Mouse (Mus musculus): ENCODE results near the gene Rasa3. TPM values are rescaled to one million over a fixed set of nuclear protein-coding genes. Genes with fewer than 3 reads are reported as not detected.

The Rasa3 gene
- polyA plus RNA-seq, 1 experiment from 2014 or later, result 27.4 TPM

DNA sequence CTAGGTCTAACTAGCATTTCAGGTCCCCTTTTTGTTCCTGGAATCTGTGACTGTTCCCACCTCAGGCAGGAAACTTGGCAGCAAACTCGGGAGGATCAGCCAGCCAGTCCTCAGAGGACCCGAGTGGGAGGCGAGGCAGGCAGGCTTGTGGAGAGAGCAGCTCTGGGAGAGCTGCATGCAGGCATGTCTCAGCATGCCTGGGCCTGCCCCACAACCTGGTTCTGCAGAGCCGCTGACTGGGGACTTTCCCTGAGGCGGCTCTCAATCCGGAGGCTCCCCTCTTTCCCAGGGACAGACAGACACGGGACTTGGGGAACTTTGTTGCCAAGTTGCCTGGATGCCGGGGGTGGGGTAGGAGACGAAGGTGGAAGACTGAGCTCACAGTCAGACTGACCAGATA lies 128.6 kb downstream of the Rasa3 start:
- peak; percentile 50 for ATAC-seq (replicated peaks; ENCODE audit: extremely low read depth, insufficient read depth, low FRiP score)
- no peak overlapping the region for H3K4me3 ChIP-seq (ENCODE audit: low read length)
- peak overlapping the region; percentile 21; the same call in 1 of the 2 replicates for H3K27ac ChIP-seq (ENCODE audit: low read length)
- H3K4me2 ChIP-seq (ENCODE audit: low read depth, low read length), result no peak overlapping the region
- peaks cover 8% of the 10 kb centered on the region for H3K9me3 ChIP-seq (replicated peaks; ENCODE audit: control insufficient read depth, low read length)
- no peak overlapping the region for H3K9ac ChIP-seq (ENCODE audit: low read length)
- no peaks in the 10 kb centered on the region for H3K36me3 ChIP-seq (ENCODE audit: control insufficient read depth, insufficient read depth)
- peaks cover 14% of the 10 kb centered on the region for H3K4me1 ChIP-seq (ENCODE audit: control insufficient read depth, insufficient read depth, low read length)
- 33% methylated on average over 9 of the region's 9 CpGs for WGBS
- H3K27me3 ChIP-seq (ENCODE audit: control insufficient read depth, insufficient read depth, low read length), result no peaks in the 10 kb centered on the region

DNA sequence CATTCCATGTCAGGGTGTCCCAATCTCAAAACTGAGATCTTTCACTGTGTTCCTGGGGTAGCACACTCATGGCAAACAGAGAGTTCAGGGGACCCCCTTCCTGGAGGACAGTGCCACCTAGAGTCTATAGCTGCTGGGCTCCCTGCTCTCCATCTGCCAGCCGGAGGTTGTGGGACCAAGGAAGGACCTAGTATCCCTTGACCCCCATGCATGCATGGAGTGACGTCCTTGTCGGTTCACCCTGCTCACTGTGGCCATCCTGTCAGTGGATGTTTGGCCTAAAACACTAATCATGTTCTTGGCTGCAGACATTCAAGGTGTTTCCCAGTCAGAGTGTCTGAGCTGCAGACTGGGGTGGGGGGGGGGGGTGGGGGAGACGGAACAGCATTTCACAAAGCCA lies 129.2 kb downstream of the Rasa3 start:
- no peak; the same call in 1 of the 2 replicates for ATAC-seq (replicated peaks; ENCODE audit: extremely low read depth, insufficient read depth, low FRiP score)
- Histone ChIP-seq H3K27me3 (ENCODE audit: control insufficient read depth, insufficient read depth, low read length) (no peaks in the 10 kb centered on the region), H3K4me3 (ENCODE audit: low read length) (no peak overlapping the region), H3K36me3 (ENCODE audit: control insufficient read depth, insufficient read depth) (no peaks in the 10 kb centered on the region), H3K9me3 (replicated peaks; ENCODE audit: control insufficient read depth, low read length) (peaks cover 8% of the 10 kb centered on the region), H3K27ac (ENCODE audit: low read length) (no peak overlapping the region; the same call in 1 of the 2 replicates), H3K4me2 (ENCODE audit: low read depth, low read length) (no peak overlapping the region), H3K4me1 (ENCODE audit: control insufficient read depth, insufficient read depth, low read length) (peaks cover 14% of the 10 kb centered on the region), H3K9ac (ENCODE audit: low read length) (no peak overlapping the region)
- 32% methylated on average over 4 of the region's 4 CpGs for WGBS

DNA sequence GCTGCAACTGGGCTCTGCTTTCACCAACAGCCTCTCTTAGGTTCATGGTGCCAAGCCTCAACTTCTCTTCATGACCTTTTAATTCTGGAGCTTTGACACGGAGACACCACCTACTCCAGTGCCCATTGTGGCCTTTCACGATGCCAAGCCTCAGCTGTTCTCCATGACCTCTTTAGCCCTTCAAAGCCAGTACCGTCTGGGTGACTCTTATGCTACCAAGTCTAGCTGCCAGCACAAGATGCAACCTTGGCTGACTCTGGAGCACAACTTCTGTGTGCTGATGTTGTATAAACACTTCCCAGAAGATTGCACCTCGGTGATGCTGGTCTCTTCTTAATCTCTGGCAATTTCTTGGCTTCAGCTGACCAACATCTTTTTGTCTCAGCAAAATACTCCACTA lies 131.0 kb downstream of the Rasa3 start:
- H3K4me2 ChIP-seq (ENCODE audit: low read depth, low read length), result no peak overlapping the region
- H3K9ac ChIP-seq (ENCODE audit: low read length), result no peak overlapping the region
- WGBS, result 82% methylated on average over 4 of the region's 4 CpGs
- peaks cover 8% of the 10 kb centered on the region for H3K9me3 ChIP-seq (replicated peaks; ENCODE audit: control insufficient read depth, low read length)
- no peak overlapping the region for H3K4me3 ChIP-seq (ENCODE audit: low read length)
- H3K27ac ChIP-seq (ENCODE audit: low read length), result no peak overlapping the region
- ATAC-seq (replicated peaks; ENCODE audit: extremely low read depth, insufficient read depth, low FRiP score), result no peak
- no peaks in the 10 kb centered on the region for H3K27me3 ChIP-seq (ENCODE audit: control insufficient read depth, insufficient read depth, low read length)
- no peaks in the 10 kb centered on the region for H3K36me3 ChIP-seq (ENCODE audit: control insufficient read depth, insufficient read depth)
- H3K4me1 ChIP-seq (ENCODE audit: control insufficient read depth, insufficient read depth, low read length), result peaks cover 13% of the 10 kb centered on the region

DNA sequence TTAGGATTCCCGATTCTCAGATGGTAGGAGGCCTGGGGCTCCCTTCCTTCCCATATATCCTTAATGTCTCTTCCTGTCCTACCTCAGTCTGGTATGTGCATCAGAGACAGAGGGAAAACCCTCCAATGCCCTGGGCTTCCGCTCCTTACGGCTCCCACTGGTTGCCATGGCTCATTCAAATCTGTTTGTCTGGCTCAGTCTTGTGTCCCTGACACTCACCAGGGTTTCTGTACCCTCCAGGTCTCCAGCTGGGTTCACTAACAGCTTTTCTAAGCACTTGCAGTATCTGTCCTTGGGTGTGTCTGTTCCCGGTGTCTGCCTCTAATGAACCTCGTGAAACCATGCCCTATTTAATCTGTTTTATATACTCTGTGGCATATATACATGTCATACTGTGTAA lies 135.9 kb downstream of the Rasa3 start:
- H3K9me3 ChIP-seq (replicated peaks; ENCODE audit: control insufficient read depth, low read length), result peaks cover 8% of the 10 kb centered on the region
- H3K4me2 ChIP-seq (ENCODE audit: low read depth, low read length), result no peak overlapping the region
- no peaks in the 10 kb centered on the region for H3K27me3 ChIP-seq (ENCODE audit: control insufficient read depth, insufficient read depth, low read length)
- H3K36me3 ChIP-seq (ENCODE audit: control insufficient read depth, insufficient read depth), result no peaks in the 10 kb centered on the region
- H3K4me1 ChIP-seq (ENCODE audit: control insufficient read depth, insufficient read depth, low read length), result no peaks in the 10 kb centered on the region; the same call in 1 of the 2 replicates
- 57% methylated on average over 5 of the region's 5 CpGs for WGBS
- no peak overlapping the region for H3K9ac ChIP-seq (ENCODE audit: low read length)
- no peak for ATAC-seq (replicated peaks; ENCODE audit: extremely low read depth, insufficient read depth, low FRiP score)
- no peak overlapping the region for H3K4me3 ChIP-seq (ENCODE audit: low read length)
- no peak overlapping the region for H3K27ac ChIP-seq (ENCODE audit: low read length)

DNA sequence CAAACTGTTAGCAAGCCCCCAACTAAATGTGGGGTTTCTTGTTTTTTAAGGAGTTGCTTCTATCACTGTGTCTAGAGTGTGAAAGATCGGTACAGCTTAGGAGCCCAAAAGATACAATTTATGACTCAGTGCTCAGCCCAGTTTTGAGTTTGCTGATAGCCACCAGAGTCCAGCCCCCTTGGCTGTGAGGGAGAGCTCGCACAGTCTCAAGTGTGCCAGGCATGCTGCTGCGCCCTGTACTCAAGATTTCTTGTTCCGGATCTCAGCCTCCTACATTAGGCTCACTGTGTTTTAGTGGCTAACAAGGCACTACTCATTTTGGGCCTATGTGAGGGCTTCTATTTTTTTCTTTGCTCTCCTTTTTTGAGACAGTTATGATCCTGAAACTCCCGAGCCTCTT lies 137.3 kb downstream of the Rasa3 start:
- Histone ChIP-seq H3K27me3 (ENCODE audit: control insufficient read depth, insufficient read depth, low read length) (no peaks in the 10 kb centered on the region), H3K27ac (ENCODE audit: low read length) (no peak overlapping the region), H3K4me2 (ENCODE audit: low read depth, low read length) (no peak overlapping the region), H3K4me1 (ENCODE audit: control insufficient read depth, insufficient read depth, low read length) (no peaks in the 10 kb centered on the region; the same call in 1 of the 2 replicates), H3K9me3 (replicated peaks; ENCODE audit: control insufficient read depth, low read length) (peaks cover 4% of the 10 kb centered on the region; the same call in 1 of the 2 replicates), H3K36me3 (ENCODE audit: control insufficient read depth, insufficient read depth) (no peaks in the 10 kb centered on the region), H3K4me3 (ENCODE audit: low read length) (no peak overlapping the region), H3K9ac (ENCODE audit: low read length) (no peak overlapping the region)
- no peak for ATAC-seq (replicated peaks; ENCODE audit: extremely low read depth, insufficient read depth, low FRiP score)
- WGBS, result 79% methylated on average over 5 of the region's 5 CpGs

DNA sequence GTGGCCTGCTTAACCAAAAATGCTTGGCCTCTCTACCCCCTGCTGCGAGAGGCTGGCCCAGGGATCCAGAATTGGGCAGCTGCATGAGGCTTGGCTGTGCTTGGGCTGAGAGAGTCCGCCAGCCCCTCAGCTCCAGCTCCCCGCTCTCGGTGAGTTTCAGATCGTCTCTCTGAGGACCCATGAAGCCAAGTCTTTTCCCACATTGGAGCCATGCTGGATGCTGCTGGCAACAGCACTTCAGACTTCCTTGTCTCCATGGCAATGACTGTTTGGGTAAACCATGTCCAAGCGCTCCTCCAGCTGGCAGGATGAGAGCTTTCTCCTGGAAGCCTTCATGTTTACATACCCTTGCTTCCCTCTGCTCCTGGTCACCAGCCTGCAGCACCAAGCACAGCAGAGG lies 138.6 kb downstream of the Rasa3 start:
- Histone ChIP-seq H3K27me3 (ENCODE audit: control insufficient read depth, insufficient read depth, low read length) (no peaks in the 10 kb centered on the region), H3K4me2 (ENCODE audit: low read depth, low read length) (no peak overlapping the region), H3K27ac (ENCODE audit: low read length) (no peak overlapping the region), H3K9ac (ENCODE audit: low read length) (no peak overlapping the region), H3K4me1 (ENCODE audit: control insufficient read depth, insufficient read depth, low read length) (no peaks in the 10 kb centered on the region; the same call in 1 of the 2 replicates), H3K9me3 (replicated peaks; ENCODE audit: control insufficient read depth, low read length) (no peaks in the 10 kb centered on the region), H3K4me3 (ENCODE audit: low read length) (no peak overlapping the region), H3K36me3 (ENCODE audit: control insufficient read depth, insufficient read depth) (no peaks in the 10 kb centered on the region)
- 54% methylated on average over 6 of the region's 6 CpGs for WGBS
- ATAC-seq (replicated peaks; ENCODE audit: extremely low read depth, insufficient read depth, low FRiP score), result peak; percentile 70

DNA sequence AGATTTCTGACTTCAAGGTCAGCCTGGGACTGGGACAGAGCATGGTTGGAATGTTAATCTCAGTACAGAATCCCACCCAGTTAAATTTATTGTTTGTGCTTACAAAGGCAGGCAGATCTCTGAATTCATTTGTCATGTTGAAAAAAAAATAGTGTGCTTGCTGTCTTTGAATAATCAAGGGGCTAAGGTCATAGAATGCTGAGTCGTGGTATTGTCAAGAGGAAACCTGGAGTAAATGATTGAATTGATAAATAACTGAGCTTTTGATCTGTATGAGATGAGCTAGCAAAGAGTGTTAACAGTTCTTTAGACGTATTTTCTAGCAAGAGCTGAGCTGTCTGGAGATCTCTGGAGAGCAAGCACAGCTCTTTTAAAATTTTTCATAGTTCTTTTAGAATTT lies 140.3 kb downstream of the Rasa3 start:
- Histone ChIP-seq H3K9ac (ENCODE audit: low read length) (no peak overlapping the region), H3K36me3 (ENCODE audit: control insufficient read depth, insufficient read depth) (no peaks in the 10 kb centered on the region), H3K4me1 (ENCODE audit: control insufficient read depth, insufficient read depth, low read length) (peaks cover 4% of the 10 kb centered on the region), H3K27me3 (ENCODE audit: control insufficient read depth, insufficient read depth, low read length) (no peaks in the 10 kb centered on the region), H3K9me3 (replicated peaks; ENCODE audit: control insufficient read depth, low read length) (no peaks in the 10 kb centered on the region), H3K4me3 (ENCODE audit: low read length) (no peak overlapping the region), H3K4me2 (ENCODE audit: low read depth, low read length) (no peak overlapping the region), H3K27ac (ENCODE audit: low read length) (no peak overlapping the region)
- WGBS, result 63% methylated on average over 2 of the region's 2 CpGs
- ATAC-seq (replicated peaks; ENCODE audit: extremely low read depth, insufficient read depth, low FRiP score), result no peak

DNA sequence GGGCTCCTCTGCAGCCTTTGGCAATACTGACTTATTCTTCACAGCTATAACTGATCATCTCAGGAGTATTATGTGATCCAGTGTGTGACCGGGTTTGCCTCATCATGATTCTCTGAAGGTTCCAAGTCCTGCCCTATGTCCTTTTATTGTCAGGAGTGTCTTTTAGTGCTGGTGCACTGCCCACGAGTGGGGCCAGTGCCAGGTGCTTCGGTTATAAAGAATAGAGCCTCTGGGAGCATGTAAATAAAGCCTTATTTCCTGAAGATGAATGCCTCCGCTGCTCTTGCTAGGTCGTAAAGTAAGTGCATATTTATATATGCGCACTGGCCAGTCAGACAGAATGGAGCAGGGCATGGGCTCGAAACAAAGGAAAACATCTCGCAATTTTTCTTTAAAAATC lies 144.3 kb downstream of the Rasa3 start:
- whole genome bisulfite sequencing, result 76% methylated on average over 8 of the region's 8 CpGs

DNA sequence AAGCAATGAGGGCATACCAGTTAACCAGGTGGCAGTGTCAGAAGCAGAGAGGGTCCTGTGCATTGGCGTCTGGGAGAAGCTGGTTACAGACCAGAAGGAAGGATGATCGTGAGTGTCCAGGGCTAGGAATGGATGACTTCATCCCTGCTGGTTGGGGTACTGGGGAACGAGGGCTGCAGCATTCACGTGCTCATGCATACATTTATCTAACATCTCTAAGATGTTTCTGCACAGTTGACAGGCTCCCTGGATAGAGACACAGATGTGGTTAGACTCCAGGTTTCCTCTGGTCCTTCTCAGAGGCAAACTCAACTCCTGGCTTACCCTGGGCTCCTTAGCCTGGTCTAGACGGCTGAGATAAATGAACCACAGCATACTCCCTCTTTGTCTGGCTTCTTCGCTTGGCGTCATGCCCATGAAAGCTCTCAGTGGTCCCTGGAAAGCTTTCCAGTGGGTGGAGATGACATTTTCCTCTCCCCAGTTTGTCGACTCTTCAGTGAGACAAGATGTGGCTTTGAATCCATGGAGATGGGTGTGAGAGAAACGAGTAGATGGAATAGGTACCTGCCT lies 145.7 kb downstream of the Rasa3 start:
- ATAC-seq (replicated peaks; ENCODE audit: extremely low read depth, insufficient read depth, low FRiP score), result no peak
- Histone ChIP-seq H3K4me1 (ENCODE audit: control insufficient read depth, insufficient read depth, low read length) (peaks cover 35% of the 10 kb centered on the region), H3K27ac (ENCODE audit: low read length) (peak overlapping the region; percentile 88; the same call in 1 of the 2 replicates), H3K9ac (ENCODE audit: low read length) (no peak overlapping the region), H3K36me3 (ENCODE audit: control insufficient read depth, insufficient read depth) (no peaks in the 10 kb centered on the region), H3K4me3 (ENCODE audit: low read length) (no peak overlapping the region), H3K27me3 (ENCODE audit: control insufficient read depth, insufficient read depth, low read length) (no peaks in the 10 kb centered on the region), H3K4me2 (ENCODE audit: low read depth, low read length) (no peak overlapping the region), H3K9me3 (replicated peaks; ENCODE audit: control insufficient read depth, low read length) (peaks cover 5% of the 10 kb centered on the region)
- WGBS, result 26% methylated on average over 9 of the region's 9 CpGs

More for the DNA sequence above, 144.3 kb downstream of the Rasa3 start:
- Histone ChIP-seq H3K27me3 (ENCODE audit: control insufficient read depth, insufficient read depth, low read length) (no peaks in the 10 kb centered on the region), H3K9ac (ENCODE audit: low read length) (no peak overlapping the region), H3K4me3 (ENCODE audit: low read length) (no peak overlapping the region), H3K27ac (ENCODE audit: low read length) (no peak overlapping the region), H3K9me3 (replicated peaks; ENCODE audit: control insufficient read depth, low read length) (no peaks in the 10 kb centered on the region), H3K36me3 (ENCODE audit: control insufficient read depth, insufficient read depth) (no peaks in the 10 kb centered on the region), H3K4me1 (ENCODE audit: control insufficient read depth, insufficient read depth, low read length) (peaks cover 35% of the 10 kb centered on the region), H3K4me2 (ENCODE audit: low read depth, low read length) (no peak overlapping the region)
- no peak for ATAC-seq (replicated peaks; ENCODE audit: extremely low read depth, insufficient read depth, low FRiP score)
